Mouse (Mus musculus): Measurements from ENCODE around the gene Tmem179. TPM values are rescaled to one million over a fixed set of nuclear protein-coding genes. Genes with fewer than 3 reads are reported as not detected.

Gene Tmem179
- polyA plus RNA-seq (2014; fragmentation: Nextera tagmentation; extraction: Ambion mirVana) = 2.1 and 2.7 TPM in 2 replicates

DNA sequence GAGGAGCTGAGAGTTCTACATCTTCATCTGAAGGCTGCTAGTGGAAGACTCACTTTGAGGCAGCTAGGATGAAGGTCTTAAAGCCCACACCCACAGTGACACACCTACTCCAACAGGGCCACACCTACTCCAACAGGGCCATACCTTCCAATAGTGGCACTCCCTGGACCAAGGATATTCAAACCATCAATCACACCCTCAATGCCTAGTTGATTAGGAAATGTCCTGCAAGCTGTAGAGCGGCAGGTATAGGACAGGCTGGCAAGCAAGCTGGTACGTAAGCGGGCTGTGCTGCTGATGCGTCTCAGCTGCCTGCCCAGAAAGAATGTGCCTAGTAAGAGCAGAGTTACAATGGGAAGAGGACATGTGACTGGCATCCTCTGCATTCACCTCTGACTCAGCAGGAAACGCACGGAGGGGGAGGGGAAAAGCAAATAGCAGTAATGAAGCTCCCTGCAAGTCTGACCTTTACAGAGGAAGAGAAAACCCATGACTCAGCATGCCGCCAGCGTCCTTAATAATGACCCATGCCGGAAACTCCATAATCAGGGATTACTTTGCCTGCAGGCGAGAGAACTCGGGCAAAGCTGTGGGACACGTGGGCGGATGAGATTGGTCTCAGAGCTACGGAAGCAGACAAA lies at the start of gene Tmem179:
Gene Tmem179 (minus strand): TSS at position 51 of the 641 bp plus-strand sequence.
- H3K4me1 ChIP-seq (ENCODE audit: control insufficient read depth, insufficient read depth, low read length) = peaks cover 12% of the 10 kb centered on the region
- no peak within 1 kb of the TSS for H3K4me3 ChIP-seq (ENCODE audit: low read depth, low read length)
- H3K9me3 ChIP-seq (ENCODE audit: control insufficient read depth, low read depth, low read length) = no peaks in the 10 kb centered on the region
- 18% methylated on average over 14 of the region's 14 CpGs for WGBS
- H3K4me2 ChIP-seq (replicated peaks; ENCODE audit: low read depth, low read length) = no peak within 1 kb of the TSS
- no peaks in the 10 kb centered on the region for H3K36me3 ChIP-seq (ENCODE audit: control insufficient read depth, insufficient read depth, low read length)
- peak within 1 kb of the TSS; percentile 1; the same call in 1 of the 2 replicates for H3K27ac ChIP-seq (ENCODE audit: low read length)
- 0 out of 2 replicates have a peak, but pooled peaks have one; percentile 46 for ATAC-seq (ENCODE audit: insufficient number of reproducible peaks, insufficient read depth, low FRiP score, low read depth)
- no peaks in the 10 kb centered on the region for H3K27me3 ChIP-seq (ENCODE audit: control insufficient read depth, insufficient read depth, low read length)
- no peak within 1 kb of the TSS for H3K9ac ChIP-seq (replicated peaks; ENCODE audit: low read depth, low read length)

DNA sequence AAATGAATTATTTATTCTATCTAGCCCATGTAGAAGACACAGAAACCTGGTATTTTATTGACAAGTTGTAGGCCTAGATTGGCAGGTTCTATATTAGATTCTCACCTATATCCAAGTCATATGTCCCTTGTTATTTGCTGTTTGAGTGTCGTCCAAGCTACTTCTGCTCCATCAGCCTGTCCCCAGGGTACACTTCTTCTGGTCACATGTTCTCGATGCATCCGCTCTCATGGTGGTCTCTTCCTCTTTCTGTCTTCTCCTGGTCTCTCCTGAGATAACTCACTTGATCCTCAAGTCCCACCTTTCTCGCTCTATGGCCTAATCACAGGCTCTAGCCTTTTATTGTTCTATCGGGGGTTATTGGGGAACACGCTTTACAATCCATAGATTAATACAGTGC lies 46.5 kb upstream of the Tmem179 start:
- Histone ChIP-seq H3K4me3 (ENCODE audit: low read depth, low read length) (no peak overlapping the region), H3K4me1 (ENCODE audit: control insufficient read depth, insufficient read depth, low read length) (no peaks in the 10 kb centered on the region), H3K4me2 (replicated peaks; ENCODE audit: low read depth, low read length) (no peak overlapping the region), H3K27ac (ENCODE audit: low read length) (no peak overlapping the region), H3K9ac (replicated peaks; ENCODE audit: low read depth, low read length) (no peak overlapping the region), H3K36me3 (ENCODE audit: control insufficient read depth, insufficient read depth, low read length) (no peaks in the 10 kb centered on the region), H3K9me3 (ENCODE audit: control insufficient read depth, low read depth, low read length) (no peaks in the 10 kb centered on the region), H3K27me3 (ENCODE audit: control insufficient read depth, insufficient read depth, low read length) (no peaks in the 10 kb centered on the region)
- 85% methylated on average over 6 of the region's 6 CpGs for WGBS
- ATAC-seq (ENCODE audit: insufficient number of reproducible peaks, insufficient read depth, low FRiP score, low read depth) = no peak

DNA sequence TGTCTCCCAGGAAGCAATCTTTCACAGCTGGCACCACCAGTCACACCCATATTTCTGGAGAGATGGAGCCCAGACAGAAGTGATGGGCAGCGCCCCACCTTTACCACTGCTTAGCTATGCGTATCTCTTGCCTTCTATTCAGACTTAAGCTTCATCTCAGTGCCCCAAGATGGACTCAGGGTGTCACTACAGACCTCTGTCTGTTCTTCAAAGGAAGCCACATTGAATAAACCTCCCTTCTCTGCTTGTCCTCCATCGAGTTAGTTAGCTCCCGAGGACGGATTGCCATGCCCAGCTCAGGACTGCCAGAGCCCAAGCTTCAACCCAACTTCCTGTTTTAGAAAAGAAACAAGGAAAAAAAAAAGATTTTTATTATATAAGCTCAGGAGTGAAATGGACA lies 45.9 kb upstream of the Tmem179 start:
- no peak for ATAC-seq (ENCODE audit: insufficient number of reproducible peaks, insufficient read depth, low FRiP score, low read depth)
- Histone ChIP-seq H3K27me3 (ENCODE audit: control insufficient read depth, insufficient read depth, low read length) (no peaks in the 10 kb centered on the region), H3K4me2 (replicated peaks; ENCODE audit: low read depth, low read length) (no peak overlapping the region), H3K9me3 (ENCODE audit: control insufficient read depth, low read depth, low read length) (no peaks in the 10 kb centered on the region), H3K9ac (replicated peaks; ENCODE audit: low read depth, low read length) (no peak overlapping the region), H3K27ac (ENCODE audit: low read length) (no peak overlapping the region), H3K4me3 (ENCODE audit: low read depth, low read length) (no peak overlapping the region), H3K36me3 (ENCODE audit: control insufficient read depth, insufficient read depth, low read length) (no peaks in the 10 kb centered on the region), H3K4me1 (ENCODE audit: control insufficient read depth, insufficient read depth, low read length) (no peaks in the 10 kb centered on the region)
- 68% methylated on average over 5 of the region's 5 CpGs for WGBS

DNA sequence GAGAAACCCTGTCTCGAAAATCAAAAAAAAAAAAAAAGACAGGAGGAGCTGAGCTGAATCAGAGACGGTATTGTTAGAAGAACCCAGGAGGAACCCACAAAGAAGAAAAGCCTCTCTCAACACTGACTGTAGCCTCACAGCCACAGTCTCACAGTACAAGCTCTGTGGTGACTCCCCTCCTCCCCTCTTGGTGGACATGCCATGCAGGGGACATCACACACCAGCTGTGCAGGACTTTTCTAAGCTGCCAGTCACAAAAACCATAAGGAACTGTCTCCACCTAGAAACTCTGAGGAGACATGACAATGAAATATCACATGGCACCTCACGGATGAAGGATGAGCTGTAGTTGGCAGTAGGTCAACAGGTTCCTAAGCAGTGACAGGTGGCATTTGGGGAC lies 44.6 kb upstream of the Tmem179 start:
- H3K36me3 ChIP-seq (ENCODE audit: control insufficient read depth, insufficient read depth, low read length) = no peaks in the 10 kb centered on the region
- H3K9me3 ChIP-seq (ENCODE audit: control insufficient read depth, low read depth, low read length) = no peaks in the 10 kb centered on the region
- no peak for ATAC-seq (ENCODE audit: insufficient number of reproducible peaks, insufficient read depth, low FRiP score, low read depth)
- WGBS = 75% methylated on average over 3 of the region's 3 CpGs
- H3K9ac ChIP-seq (replicated peaks; ENCODE audit: low read depth, low read length) = no peak overlapping the region
- no peaks in the 10 kb centered on the region for H3K27me3 ChIP-seq (ENCODE audit: control insufficient read depth, insufficient read depth, low read length)
- H3K4me1 ChIP-seq (ENCODE audit: control insufficient read depth, insufficient read depth, low read length) = no peaks in the 10 kb centered on the region
- H3K4me2 ChIP-seq (replicated peaks; ENCODE audit: low read depth, low read length) = no peak overlapping the region
- no peak overlapping the region for H3K4me3 ChIP-seq (ENCODE audit: low read depth, low read length)
- H3K27ac ChIP-seq (ENCODE audit: low read length) = no peak overlapping the region

DNA sequence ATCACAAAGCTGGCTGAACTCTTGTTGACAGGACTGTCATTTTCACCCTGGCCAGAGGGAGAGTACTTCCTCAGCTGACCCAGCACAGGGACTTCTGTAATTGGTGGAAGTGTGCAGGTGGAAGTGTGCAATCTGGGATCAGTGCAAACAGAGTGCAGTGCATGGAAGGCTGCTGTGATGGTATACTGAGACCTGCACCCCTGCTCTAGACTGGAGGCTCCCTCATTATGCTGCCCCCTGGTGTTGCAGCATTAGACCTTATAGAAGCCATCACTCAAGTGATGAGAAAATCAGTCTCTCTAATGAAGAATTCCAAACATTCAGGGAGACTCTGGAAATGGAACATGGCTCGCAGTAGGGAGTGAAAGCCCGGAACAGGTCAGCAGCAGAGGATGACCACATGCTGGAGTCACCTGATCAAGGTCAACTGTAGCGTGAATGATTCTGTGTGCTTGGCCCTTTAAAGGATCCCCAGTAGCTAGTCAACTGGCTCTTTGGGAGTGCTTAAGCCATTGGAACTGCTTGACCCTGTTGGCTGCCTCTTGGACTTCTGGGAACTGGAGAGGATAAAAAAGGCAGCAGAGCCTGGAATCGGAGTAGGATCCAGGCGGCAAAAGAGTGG lies 43.7 kb upstream of the Tmem179 start:
- Histone ChIP-seq H3K27ac (ENCODE audit: low read length) (no peak overlapping the region), H3K36me3 (ENCODE audit: control insufficient read depth, insufficient read depth, low read length) (no peaks in the 10 kb centered on the region), H3K4me2 (replicated peaks; ENCODE audit: low read depth, low read length) (no peak overlapping the region), H3K9me3 (ENCODE audit: control insufficient read depth, low read depth, low read length) (no peaks in the 10 kb centered on the region), H3K4me1 (ENCODE audit: control insufficient read depth, insufficient read depth, low read length) (no peaks in the 10 kb centered on the region), H3K9ac (replicated peaks; ENCODE audit: low read depth, low read length) (no peak overlapping the region), H3K27me3 (ENCODE audit: control insufficient read depth, insufficient read depth, low read length) (no peaks in the 10 kb centered on the region), H3K4me3 (ENCODE audit: low read depth, low read length) (no peak overlapping the region)
- ATAC-seq (ENCODE audit: insufficient number of reproducible peaks, insufficient read depth, low FRiP score, low read depth) = peak; percentile 61; the same call in 1 of the 2 replicates
- 63% methylated on average over 5 of the region's 5 CpGs for WGBS

DNA sequence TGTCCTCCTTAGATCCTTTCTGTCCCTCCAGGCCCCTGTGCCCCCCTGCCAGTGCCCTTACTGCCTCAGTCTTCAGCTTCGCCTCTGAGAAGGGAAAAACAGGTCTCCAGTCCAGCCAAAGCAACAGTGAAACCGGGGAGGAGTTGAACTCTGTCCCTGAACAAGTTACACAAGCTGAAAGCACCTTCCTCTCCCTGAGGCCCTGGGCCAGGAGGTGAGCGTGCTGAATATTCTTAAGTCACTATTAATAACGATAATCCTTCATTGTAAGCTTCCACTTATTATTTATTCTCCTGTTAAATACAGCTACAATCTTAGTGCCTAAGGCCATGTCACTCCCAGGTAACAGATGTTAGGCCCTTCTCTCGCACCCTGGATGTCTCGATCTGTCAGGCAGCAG lies 43.1 kb upstream of the Tmem179 start:
- Histone ChIP-seq H3K4me3 (ENCODE audit: low read depth, low read length) (no peak overlapping the region), H3K9ac (replicated peaks; ENCODE audit: low read depth, low read length) (no peak overlapping the region), H3K9me3 (ENCODE audit: control insufficient read depth, low read depth, low read length) (no peaks in the 10 kb centered on the region), H3K27me3 (ENCODE audit: control insufficient read depth, insufficient read depth, low read length) (no peaks in the 10 kb centered on the region), H3K4me1 (ENCODE audit: control insufficient read depth, insufficient read depth, low read length) (no peaks in the 10 kb centered on the region), H3K27ac (ENCODE audit: low read length) (no peak overlapping the region), H3K4me2 (replicated peaks; ENCODE audit: low read depth, low read length) (no peak overlapping the region), H3K36me3 (ENCODE audit: control insufficient read depth, insufficient read depth, low read length) (no peaks in the 10 kb centered on the region)
- ATAC-seq (ENCODE audit: insufficient number of reproducible peaks, insufficient read depth, low FRiP score, low read depth) = no peak
- 66% methylated on average over 6 of the region's 6 CpGs for WGBS

DNA sequence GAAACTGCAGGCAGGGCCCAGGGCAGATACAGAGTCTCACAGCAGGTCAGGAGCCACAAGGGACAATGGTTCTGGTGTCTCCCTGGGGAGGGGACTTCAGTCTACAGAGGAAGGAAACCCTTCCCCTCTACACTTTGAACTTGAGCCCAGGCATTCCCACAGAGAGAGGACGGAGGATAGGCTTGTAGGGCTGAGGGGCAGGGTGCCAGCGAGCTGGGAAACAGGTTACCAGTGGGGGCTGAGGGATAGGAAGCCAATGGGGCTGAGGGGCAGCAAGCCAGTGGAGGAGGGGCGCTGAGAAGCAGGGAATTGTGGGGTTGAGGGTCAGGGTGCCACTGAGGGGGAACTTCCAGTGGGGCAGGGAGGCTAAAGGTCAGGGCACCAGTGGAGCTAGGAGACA lies 42.7 kb upstream of the Tmem179 start:
- 71% methylated on average over 3 of the region's 3 CpGs for WGBS

DNA sequence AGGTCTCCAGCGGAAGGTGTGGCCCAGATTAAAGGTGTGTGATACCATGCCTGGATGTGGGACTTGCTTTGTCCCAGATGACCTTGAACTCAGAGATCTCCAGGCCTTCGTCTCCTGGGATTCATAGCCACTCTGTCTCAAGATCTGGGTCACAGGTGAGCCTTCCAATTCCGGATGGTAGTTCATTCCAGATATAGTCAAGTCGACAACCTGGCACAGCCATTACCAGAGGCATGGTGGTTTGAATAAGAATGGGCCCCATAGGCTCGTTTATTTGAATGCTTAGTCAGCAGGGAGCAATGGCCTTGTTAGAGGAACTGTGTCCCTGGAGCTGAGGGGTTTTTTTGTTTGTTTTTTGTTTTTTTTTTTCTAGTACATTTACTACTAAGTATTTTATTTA lies 40.7 kb upstream of the Tmem179 start:
- Histone ChIP-seq H3K4me2 (replicated peaks; ENCODE audit: low read depth, low read length) (no peak overlapping the region), H3K27ac (ENCODE audit: low read length) (no peak overlapping the region), H3K4me1 (ENCODE audit: control insufficient read depth, insufficient read depth, low read length) (0 out of 2 replicates have a peak, but pooled peaks cover 5% of the 10 kb centered on the region), H3K9me3 (ENCODE audit: control insufficient read depth, low read depth, low read length) (no peaks in the 10 kb centered on the region), H3K4me3 (ENCODE audit: low read depth, low read length) (no peak overlapping the region), H3K9ac (replicated peaks; ENCODE audit: low read depth, low read length) (no peak overlapping the region), H3K27me3 (ENCODE audit: control insufficient read depth, insufficient read depth, low read length) (no peaks in the 10 kb centered on the region), H3K36me3 (ENCODE audit: control insufficient read depth, insufficient read depth, low read length) (no peaks in the 10 kb centered on the region)
- no peak for ATAC-seq (ENCODE audit: insufficient number of reproducible peaks, insufficient read depth, low FRiP score, low read depth)
- WGBS = 89% methylated on average over 5 of the region's 5 CpGs

More for the DNA sequence above, 42.7 kb upstream of the Tmem179 start:
- no peaks in the 10 kb centered on the region for H3K27me3 ChIP-seq (ENCODE audit: control insufficient read depth, insufficient read depth, low read length)
- H3K4me1 ChIP-seq (ENCODE audit: control insufficient read depth, insufficient read depth, low read length) = no peaks in the 10 kb centered on the region
- ATAC-seq (ENCODE audit: insufficient number of reproducible peaks, insufficient read depth, low FRiP score, low read depth) = no peak
- no peak overlapping the region for H3K4me2 ChIP-seq (replicated peaks; ENCODE audit: low read depth, low read length)
- H3K4me3 ChIP-seq (ENCODE audit: low read depth, low read length) = no peak overlapping the region
- no peak overlapping the region for H3K27ac ChIP-seq (ENCODE audit: low read length)
- no peaks in the 10 kb centered on the region for H3K36me3 ChIP-seq (ENCODE audit: control insufficient read depth, insufficient read depth, low read length)
- no peaks in the 10 kb centered on the region for H3K9me3 ChIP-seq (ENCODE audit: control insufficient read depth, low read depth, low read length)
- H3K9ac ChIP-seq (replicated peaks; ENCODE audit: low read depth, low read length) = no peak overlapping the region

Measured in stomach, embryonic 14.5 days (tissue).